Mouse (Mus musculus) MN1 (cell line): ENCODE data around the gene Timm22.
A peak's percentile ranks its signal among the peaks of the same experiment; 100 is the strongest.

Source experiments
- DNase-seq: peaks from one replicate; pipeline ENCODE4 v3.0.0-alpha.2; 2016; ENCODE audit warnings: low spot score

Timm22 gene

DNA sequence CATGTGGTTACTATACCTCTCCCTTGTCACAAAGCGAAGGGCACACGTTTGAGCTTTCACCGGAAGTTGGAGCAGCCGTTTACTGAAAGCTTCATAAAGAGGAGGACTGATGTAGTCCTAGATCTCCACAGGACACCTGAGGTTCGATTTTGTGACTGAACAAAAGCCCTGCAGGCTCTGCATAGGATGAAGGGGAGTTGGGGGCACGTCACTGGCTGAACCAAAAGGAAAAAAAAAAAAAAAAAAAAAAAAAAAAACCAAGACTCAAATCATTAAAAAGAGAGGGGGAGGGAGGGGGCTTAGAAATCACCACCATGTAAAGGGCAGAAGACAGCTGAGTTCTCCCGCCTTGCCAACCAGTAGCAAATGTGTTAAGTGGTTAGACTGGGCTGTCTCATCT, 18.0 kb upstream of the Timm22 start:
- DNase-seq: no peak

DNA sequence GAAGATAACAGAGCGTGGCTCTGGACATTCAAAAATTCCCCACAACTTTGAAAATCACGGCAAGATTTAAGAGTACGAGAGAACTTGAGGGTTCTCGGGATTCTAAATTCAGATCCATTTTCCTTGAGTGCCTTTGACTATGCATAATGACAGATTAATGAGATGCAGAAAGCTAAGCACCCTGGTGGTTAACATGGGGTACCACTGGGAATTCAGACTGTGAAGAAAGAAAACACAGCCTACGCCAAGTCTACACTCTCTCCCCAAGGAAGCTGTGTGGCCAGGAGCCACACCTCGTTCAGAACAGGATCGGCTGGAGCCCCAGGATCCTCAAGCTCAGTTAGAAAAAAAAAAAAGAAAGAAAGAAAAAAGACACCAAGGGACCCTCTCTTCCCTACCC, 14.2 kb upstream of the Timm22 start:
- no peak for DNase-seq

DNA sequence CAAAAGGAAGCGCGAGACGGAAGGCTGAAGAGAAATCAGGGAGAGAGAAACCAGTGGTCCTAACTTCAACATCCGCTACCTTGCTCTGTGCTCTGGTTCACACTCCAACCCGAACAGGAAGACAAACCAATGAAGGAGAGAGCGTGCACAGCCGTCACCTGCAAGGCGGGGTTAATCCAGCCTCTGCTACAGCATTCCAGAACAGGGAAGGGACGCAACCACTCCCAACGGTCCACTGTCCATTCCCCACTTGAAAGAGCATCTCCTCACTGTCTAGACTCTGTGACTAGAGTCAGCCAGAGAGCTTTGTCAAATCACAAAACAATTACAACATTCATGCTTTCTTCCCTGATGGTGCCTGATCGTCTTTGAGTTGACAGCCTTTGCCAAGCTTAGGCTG, 13.8 kb upstream of the Timm22 start:
- no peak for DNase-seq

DNA sequence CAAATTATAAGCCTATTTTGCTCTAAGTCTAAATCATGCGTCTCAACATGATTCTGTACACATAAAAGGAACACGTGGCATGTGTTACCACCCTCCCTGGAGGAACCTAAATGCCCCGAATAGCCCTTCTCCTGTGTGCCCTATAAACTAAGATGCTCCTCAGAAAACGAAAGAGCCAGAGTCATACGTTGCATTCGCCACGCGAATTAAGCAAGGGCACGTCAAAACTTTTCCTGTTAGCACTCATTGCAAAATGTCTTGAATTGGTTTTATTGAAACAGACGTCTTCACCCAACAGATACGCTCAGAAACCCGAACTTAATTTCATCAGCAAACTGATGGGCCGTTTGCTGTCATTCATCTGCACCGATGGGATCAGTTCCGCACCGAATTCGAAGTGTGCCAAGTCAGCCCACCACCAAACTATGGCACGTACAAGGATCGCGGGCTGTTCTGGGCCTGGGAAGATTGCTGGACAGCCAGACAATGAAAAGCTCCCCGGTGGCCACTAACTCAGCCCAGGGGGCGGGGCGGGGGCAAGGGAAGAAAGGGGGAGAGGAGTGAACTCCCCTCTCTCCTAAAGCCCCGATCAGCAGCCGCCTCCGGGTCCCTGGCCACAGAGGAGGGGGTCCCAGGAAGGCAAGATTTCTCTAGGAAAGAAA, 9.0 kb upstream of the Timm22 start:
- DNase-seq: peak; percentile 44

DNA sequence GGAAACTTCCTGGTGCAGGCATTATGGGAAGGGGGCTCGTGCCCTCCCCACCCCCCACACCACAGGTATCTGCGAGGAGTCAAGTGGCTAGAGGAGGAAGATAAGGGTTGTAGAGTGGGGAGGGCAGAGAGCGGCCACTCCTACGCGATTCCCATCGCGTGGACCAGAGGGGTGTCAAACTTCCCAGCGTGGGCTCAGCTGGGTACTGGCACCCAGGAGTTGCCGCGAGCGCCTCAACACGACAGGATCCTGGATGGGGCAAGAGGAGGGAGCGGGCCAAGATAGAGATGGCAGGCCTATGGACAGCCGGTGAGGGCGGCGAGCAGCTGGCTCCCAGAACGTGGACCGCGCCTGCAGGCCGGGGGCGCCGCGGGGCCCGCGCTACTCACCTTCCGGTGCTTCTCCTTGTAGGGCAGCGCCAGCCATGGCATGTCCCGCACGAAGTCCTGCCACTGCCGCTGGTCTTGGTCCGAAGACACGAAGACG, 8.4 kb upstream of the Timm22 start:
- no peak for DNase-seq

DNA sequence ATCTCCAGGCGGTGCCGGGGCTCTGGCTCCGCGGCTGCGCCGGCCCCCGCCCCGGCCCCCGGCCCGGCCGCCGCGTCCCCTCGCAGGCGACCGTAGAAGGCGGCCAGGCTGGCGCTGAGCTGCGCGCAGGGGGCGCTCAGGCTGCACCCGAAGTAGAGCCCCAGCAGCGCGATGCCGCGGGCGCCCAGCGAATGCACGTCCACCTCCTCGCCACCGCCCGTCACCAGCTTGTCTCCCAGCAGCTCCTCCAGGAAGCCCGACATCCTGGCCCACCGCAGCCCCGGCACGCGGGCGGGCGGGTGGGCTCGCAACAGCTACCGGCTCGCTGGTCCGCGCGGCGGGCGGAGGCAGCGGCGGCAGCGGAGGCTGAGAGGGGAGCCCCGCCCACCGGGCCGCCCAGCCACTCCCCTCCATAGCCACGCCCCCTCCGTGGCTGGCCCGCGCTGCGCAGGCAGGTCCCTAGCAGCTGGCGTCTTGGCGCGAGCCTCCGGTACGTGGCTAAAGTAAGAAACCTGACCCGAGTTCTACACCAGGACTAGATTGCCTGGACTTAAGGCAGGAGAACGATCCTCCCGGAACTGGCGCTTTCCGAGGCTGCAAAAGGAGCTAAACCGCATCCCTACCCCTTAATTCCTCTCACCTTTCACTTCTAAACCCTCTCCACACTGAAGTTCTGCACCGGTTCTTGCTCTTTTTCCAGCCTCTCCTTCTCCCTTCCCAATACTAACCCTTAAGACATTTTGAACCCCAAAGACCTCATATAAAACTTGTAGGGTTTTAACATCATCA, 7.8 kb upstream of the Timm22 start, which contains the start of gene Nxn:
Gene Nxn, minus strand, starts transcription at position 343 of the 789 bp plus-strand sequence.
- peak; percentile 89 for DNase-seq

DNA sequence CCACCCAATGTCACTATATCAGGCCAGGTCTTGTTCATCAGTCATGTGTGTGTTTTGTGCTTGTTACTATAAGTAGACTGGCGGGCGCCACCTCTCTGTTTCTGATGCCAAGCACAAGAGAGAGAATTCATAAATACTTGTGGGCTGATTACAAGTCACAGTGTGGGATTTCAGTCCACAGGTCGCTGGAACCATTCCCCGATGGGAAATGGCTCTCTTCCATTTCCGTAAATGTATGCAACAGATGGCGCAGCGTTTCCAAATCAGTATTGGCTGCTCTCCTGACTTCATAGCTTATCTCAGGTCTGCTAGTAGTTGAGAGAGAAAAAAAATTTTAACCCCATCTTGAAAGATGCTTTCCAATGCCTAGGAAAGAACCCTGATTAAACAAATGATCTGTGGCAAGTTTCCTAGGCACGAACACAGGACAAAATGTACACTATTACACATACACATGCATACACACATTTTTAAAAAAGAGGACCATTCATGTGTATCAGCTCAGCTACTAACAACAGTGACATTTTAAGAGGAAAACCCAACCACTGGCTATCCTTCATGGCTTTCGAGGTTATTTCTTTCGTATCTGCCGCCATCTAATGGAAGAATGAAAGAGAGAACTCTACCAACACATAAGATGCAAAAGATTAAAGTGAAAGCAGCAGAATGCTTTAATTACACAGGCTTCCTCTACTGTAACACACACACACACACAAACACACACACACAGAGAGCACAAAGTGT, 7.0 kb upstream of the Timm22 start:
- peak; percentile 71 for DNase-seq

DNA sequence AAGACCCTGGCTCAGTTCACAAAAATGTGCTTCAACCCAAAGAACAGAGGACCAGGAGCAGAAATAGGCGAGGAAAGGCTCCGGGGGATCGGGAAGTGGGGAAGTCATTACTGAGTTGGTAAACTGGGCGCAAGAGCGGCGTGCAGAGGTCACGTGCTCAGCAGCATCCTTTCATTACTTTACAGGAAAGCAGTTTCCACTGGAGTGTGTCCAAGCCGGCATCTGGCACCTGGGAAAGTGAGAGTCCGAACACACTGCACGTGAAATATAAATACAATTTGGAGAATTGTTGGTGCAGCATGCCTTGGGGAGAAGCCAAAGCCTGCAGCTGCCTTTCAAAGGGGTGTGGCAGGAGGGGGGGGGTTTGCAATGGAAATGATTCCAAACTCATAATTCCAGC, 5.4 kb upstream of the Timm22 start:
- DNase-seq: peak; percentile 55

DNA sequence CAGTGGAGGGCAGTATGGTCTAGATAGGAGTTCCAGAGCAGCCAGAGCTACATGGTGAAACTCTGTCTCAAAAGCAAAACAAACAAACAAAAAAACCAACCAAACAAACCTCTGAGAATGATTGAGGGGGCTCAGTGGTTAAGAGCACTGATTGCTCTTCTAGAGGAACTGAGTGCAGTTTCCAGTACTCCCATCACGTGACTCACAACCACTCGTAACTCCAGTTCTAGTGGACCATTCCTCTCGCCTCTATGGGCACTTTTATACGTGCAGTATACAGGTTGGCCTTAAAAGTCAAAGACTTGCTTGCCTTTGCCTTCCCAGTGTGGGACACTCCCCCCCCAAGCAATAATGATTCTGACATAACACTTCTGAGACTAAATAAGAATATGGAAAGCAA, 1.6 kb upstream of the Timm22 start:
- no peak for DNase-seq

DNA sequence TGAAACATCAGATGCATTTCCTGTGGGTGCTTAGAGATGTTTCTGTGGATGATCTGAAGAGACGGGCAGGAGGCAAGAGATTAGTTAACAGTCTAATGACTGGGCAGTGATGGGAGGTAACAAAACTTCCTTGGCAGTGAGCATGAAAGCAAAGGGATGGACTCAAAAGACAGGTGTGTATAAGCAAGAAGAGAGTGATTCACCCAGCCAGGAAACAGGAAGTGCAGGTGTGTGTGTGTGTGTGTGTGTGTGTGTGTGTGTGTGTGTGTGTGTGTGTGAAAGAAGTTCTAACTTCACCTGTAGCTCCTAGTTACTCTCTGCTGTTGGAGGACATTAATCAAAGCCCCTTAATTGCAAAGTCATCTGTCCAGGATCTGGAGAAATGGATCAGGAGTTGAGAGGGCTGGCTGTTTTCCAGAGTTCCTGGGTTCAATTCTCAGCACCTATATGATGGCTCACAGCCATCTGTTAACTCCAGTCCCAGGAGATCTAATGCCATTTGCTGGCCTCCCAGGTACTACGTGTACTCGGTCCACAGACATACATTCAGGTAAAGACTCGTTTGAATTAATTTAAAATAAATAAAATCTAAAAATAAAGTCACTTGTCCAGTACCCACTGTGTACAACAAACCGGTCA, 1.0 kb upstream of the Timm22 start:
- no peak for DNase-seq

DNA sequence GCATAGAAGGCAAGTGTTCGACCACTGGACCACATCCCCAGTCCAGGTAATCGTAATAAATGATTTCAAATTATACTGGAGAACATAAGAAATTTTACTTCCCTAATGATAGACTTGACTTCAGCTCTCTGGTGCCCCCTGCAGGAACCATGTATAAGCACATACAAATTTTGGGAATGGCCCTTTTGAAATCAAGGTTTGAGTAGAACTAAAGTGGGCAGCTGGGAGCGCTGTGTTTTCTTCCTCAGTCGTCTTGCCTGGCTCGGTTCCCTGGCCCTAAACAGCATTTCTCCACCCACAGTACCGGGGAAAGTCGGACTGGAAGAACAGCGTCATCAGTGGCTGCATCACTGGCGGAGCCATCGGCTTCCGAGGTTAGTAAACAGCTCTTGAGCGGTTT, 4.1 kb downstream of the Timm22 start:
- peak; percentile 67 for DNase-seq

DNA sequence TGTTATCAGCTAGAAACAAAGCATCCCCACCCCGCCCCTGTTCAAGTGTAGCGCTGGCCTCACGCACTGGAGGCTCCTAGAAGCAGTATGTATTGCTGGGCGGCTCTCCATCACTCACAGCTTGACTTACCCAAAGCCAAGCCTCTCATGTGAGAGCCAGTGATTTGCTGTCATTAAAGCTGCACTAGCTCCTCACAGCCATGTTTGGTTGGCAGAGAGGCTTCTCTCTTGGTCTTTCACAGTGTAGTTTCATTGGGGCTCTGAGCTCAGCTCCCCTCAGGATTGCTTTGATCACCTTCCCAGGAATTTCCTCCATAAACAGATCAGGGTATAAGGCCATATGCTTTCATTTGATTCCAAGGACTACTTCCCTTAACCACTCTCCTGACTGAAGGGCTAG, 6.5 kb downstream of the Timm22 start:
- DNase-seq: no peak

DNA sequence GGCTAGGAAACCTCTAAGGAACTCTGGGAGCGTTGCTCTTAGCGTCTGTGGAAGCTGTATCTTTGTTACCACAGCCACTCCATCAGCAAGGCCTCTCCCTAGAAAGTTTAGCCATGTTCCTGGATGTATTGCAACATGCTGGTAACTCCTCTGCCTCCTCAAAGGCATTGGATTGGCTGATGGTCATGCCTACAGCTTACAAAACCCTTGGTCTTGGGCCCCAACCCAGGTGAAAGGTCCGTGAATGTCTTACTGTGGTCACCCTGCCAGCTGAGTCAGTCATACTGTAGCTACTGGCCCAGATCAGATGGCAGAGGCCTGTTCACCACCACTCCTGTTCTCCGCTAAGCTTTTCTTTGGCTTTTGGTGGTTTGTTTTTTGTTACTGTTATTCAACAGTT, 8.2 kb downstream of the Timm22 start:
- DNase-seq: no peak

DNA sequence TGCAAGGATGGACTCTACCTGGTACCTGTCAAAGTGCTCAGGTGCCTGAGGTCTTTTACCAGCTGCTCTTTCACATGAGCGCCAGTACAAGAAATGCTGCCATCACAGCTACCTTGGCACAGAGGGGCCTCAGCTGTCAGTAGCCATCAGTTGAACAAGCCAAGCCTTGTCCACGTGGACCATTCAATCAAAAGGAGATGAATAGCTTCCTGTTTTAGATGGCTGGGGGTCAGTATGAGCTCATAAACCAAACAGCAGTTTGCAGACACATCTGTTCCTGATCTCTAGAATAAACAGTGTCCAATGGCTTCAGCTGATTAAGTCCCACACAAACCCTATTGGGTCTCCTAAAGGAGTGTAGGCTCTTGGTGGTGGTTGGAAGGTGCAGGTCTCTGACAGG, 9.2 kb downstream of the Timm22 start:
- DNase-seq: no peak

DNA sequence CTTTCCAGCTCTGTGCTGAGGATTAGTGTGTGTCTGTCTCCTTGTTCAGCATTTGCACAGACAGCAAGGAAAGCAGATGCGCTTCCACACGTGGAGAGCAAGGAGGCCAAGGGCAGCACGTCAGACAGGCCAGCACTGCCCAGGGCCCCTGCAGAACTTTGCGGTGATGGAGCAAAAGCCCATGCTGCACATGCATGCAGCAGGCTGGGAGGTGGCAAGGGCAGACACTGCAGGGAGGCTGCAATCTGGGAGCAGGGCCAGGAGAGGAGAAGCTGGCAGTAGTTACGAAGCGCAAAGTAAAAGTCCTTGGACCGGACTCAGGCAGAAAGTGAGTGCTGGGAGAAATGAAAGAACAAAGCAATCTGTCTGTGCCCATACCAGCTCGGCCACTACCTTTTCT, 11.7 kb downstream of the Timm22 start:
- DNase-seq: no peak

DNA sequence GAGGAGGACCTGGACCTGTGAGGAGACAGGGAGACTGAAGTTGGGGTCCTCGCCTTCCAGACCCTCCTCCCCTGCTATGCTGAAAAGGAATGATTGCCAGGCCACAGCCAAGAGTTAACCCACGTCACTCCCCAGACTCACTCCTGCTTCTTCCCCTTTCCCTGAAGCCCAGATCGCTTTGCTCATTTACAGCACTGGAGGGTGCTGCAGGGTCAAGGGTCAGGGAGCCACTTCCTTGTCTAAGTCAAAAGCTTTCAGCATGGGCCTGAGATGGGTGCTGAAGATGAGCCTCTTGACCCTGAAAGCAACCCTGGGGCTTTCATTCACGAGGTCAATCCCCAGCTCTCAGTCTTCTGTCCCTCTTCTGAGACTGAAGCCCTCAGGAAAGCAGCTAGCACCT, 12.4 kb downstream of the Timm22 start:
- no peak for DNase-seq

DNA sequence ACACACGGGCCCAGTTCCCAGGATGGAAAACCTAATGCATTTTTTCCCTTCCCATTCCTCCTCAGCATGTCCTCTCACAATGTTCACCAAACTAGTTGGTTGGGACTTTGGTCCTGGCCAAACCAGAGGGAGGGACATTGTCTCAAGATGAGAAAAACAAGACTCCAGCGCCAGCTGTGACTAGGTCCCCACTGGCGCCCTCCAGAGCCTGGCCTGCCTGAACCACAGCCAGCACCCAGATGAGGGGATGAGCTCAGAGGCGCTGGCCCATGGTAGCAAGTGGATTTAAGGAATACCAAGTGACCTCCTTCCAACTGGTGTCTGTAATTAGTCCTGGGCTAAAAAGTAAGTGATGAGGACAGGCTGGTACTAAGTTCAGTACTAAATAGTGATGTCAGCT, 14.1 kb downstream of the Timm22 start:
- no peak for DNase-seq

DNA sequence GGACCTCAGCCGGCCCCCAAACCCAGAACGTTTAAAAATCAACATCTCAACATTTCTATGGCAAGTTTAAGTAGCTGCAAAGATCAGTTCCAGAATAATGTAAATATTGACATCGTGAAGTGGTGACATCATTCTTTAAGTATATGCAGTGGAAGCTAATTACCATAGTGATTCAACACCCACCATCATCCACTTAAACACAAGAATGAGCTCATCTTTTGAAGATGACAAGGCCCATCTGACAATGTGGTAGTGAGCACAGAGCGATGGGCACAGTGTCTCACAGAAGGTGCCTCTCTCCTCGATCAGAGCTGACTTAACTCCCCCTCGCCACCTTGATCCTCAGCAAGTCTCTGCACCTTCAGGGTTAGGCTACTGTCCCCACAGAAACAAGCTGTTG, 19.0 kb downstream of the Timm22 start:
- DNase-seq: no peak

DNA sequence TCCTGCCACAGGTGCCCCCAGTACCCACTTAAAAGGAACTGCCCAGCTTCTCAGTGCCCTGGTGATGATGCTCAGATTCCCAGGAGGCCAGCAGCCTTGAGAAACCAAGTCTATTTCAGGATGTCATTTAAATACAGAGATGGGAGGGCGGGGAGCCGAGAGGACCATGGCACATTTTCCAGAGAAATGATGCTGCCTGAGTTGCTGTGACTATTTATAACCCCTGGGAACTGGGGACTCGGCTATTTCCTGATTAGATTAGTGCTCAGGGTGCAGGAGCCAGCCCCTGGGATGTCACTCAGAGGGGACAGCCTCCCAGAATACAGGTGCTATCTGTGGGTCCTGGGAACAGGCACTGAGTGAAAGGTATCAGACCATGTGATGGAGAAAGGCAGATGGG, 21.0 kb downstream of the Timm22 start:
- DNase-seq: no peak

DNA sequence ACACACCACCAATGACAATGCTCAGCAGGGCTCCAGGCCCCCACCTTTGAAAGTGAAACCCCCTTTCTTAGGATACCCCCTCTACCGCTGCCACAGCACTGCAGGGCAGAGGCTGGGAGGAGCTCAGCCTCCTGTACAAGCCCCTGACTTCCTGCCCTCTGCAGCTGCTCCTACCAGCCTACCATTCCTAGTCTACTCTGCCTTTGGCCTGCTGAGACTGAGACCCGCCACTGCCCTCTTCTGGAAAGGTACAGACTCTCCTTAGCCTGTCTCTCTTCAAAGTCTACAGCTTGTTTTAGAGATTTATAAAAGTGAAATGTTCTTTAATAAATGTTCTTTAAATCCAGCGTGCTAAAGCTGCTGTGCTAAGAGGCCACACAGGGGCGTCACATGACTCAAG, 22.3 kb downstream of the Timm22 start:
- DNase-seq: no peak

DNA sequence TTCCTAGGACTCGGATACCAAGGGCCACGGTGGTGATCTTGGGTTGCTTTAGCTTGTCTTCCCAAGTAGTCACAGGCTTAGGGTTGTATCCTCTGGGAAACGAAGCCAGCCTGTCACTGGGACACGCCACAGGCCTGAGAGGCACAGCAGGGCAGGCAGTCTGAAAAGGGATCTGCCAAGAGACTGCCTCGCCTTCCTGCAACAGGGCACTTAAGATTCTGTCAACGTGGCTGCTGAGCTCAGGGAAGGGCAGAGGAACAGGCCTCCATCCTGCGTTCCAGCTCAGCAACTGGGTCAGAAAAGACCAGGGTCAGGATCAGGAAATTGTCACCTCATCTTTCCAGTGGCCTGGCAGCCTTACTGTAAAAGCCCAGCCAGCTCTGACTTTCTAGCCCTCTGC, 22.8 kb downstream of the Timm22 start:
- peak; percentile 36 for DNase-seq

DNA sequence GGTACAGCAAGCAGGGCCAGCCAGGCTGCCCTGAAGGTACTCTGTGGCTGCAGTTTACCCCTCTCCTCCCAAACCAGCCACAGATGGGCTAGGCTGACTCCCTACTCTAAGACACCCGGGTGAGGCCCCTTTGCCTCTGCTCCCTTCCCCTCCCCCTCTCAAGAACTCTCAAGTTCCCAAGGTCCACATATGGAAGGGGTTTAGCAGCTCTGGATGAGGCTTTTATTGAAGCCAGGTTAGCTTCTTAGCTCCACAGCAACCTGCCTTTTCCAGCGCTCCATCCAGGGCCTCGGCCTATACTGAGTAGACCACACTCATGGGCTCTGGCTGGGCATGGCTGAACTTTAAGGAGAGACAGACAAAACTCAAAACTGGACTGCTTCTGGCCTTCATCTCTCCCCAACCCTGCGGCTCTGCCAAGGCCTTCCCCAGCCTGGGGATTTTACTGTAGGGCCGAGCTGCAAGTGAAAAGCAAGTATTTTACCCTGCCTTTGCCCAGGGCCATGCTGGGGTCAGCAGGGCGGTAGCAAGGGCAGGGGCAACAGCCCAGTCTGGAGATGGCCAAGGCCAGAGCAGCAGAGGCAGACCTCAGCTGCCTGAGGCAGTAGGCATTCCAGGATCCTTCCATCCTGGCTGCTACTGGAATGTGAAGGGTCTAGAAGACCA, 23.3 kb downstream of the Timm22 start:
- DNase-seq: no peak
